Mouse (Mus musculus): Measurements from ENCODE around the gene Rabif. TPM values are rescaled to one million over a fixed set of nuclear protein-coding genes. Genes with fewer than 3 reads are reported as not detected.
"Not testable (repeated sequence)": the region's sequence is repeated elsewhere in the genome, so short reads cannot be mapped to it uniquely, and the experiment has no call there.

Gene Rabif
- polyA plus RNA-seq, 1 experiment from 2014 or later: 54.9 TPM

- Histone ChIP-seq H3K4me3 (replicated peaks) (no peak overlapping the region), H3K27me3 (no peaks in the 10 kb centered on the region), H3K4me2 (replicated peaks) (no peak overlapping the region), H3K4me1 (replicated peaks) (no peaks in the 10 kb centered on the region), H3K9ac (replicated peaks) (no peak overlapping the region), H3K27ac (no peak overlapping the region), H3K36me3 (no peaks in the 10 kb centered on the region), H3K9me3 (no peaks in the 10 kb centered on the region)
- 70% methylated on average over 6 of the region's 6 CpGs for WGBS
- 0 out of 2 replicates have a peak, but pooled peaks have one; percentile 63 for ATAC-seq
These were observed 36.2 kb downstream of the Rabif start for GRCm38 (mm10) chr1:134530618-134531017.

- H3K4me2 ChIP-seq (replicated peaks); ATAC-seq; H3K4me3 ChIP-seq (replicated peaks); H3K9ac ChIP-seq (replicated peaks); H3K4me1 ChIP-seq (replicated peaks); H3K9me3 ChIP-seq; H3K27ac ChIP-seq; H3K36me3 ChIP-seq; H3K27me3 ChIP-seq: not testable (repeated sequence)
- WGBS: 96% methylated on average over 10 of the region's 10 CpGs
These were observed 39.3 kb downstream of the Rabif start for GRCm38 (mm10) chr1:134533710-134534109.

DNA sequence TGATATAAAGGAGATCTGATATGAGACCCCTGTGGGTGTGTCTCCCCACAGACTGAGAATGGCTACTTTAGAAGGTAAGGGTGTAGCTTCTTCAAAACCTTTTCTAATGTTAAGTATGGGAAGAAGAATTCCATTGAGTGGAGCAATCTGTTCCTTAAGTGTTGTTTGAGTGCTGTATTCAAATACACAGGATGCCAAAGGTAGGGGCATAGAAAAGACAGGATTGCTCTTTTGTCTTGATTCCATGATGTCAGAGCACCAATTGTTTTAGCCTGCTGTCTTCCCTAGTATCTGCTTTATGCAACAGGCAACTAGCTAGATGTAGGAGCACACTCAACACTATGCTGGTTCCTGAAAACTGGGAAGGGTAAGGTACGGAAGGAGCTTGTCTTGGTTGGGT, 40.6 kb downstream of the Rabif start:
- Histone ChIP-seq H3K9ac (replicated peaks) (no peak overlapping the region), H3K36me3 (no peaks in the 10 kb centered on the region), H3K9me3 (no peaks in the 10 kb centered on the region), H3K4me2 (replicated peaks) (no peak overlapping the region), H3K27ac (no peak overlapping the region), H3K4me3 (replicated peaks) (no peak overlapping the region), H3K27me3 (no peaks in the 10 kb centered on the region), H3K4me1 (replicated peaks) (0 out of 2 replicates have a peak, but pooled peaks cover 5% of the 10 kb centered on the region)
- 97% methylated on average over 1 of the region's 1 CpGs for WGBS
- no peak for ATAC-seq

GRCm38 (mm10) chr1:134535513-134535912, 41.1 kb downstream of the Rabif start:
- H3K4me3 ChIP-seq (replicated peaks): no peak overlapping the region
- H3K27me3 ChIP-seq: no peaks in the 10 kb centered on the region
- H3K9ac ChIP-seq (replicated peaks): no peak overlapping the region
- ATAC-seq: no peak
- no peaks in the 10 kb centered on the region for H3K36me3 ChIP-seq
- 0 out of 2 replicates have a peak, but pooled peaks cover 5% of the 10 kb centered on the region for H3K4me1 ChIP-seq (replicated peaks)
- no peak overlapping the region for H3K27ac ChIP-seq
- H3K4me2 ChIP-seq (replicated peaks): no peak overlapping the region
- WGBS: 75% methylated on average over 3 of the region's 3 CpGs
- H3K9me3 ChIP-seq: no peaks in the 10 kb centered on the region

DNA sequence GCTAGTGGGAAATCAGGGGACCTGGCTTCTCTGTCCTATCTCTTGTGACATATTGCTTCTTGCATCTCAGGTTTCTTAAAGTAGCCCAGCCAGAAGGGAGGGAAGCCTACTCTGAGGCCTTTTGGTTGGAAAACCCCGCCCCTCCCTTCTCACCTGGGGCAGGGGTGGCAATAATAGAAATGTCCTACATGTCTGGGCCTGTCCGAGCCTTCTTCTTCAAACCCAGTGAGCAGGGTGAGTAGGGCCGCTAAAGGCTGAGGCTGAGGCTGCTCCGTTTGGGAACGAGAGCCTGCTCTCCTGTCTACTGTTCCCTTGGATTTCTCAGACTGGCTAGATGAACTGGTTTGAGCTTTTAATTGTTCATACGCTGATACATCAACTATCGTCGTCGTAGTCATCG, 46.2 kb downstream of the Rabif start:
- no peak overlapping the region for H3K4me3 ChIP-seq (replicated peaks)
- H3K4me2 ChIP-seq (replicated peaks): no peak overlapping the region
- H3K9me3 ChIP-seq: peaks cover 11% of the 10 kb centered on the region; the same call in 1 of the 2 replicates
- 0 out of 2 replicates have a peak, but pooled peaks cover 5% of the 10 kb centered on the region for H3K4me1 ChIP-seq (replicated peaks)
- 92% methylated on average over 10 of the region's 10 CpGs for WGBS
- no peak for ATAC-seq
- no peak overlapping the region for H3K9ac ChIP-seq (replicated peaks)
- H3K36me3 ChIP-seq: no peaks in the 10 kb centered on the region
- no peak overlapping the region for H3K27ac ChIP-seq
- H3K27me3 ChIP-seq: no peaks in the 10 kb centered on the region

- Histone ChIP-seq H3K4me3 (replicated peaks) (no peak overlapping the region), H3K4me2 (replicated peaks) (no peak overlapping the region), H3K4me1 (replicated peaks) (no peaks in the 10 kb centered on the region), H3K9me3 (peaks cover 12% of the 10 kb centered on the region; the same call in 1 of the 2 replicates), H3K36me3 (no peaks in the 10 kb centered on the region), H3K27ac (no peak overlapping the region), H3K9ac (replicated peaks) (no peak overlapping the region), H3K27me3 (no peaks in the 10 kb centered on the region)
- WGBS: 70% methylated on average over 4 of the region's 4 CpGs
- ATAC-seq: no peak
These were observed 53.8 kb downstream of the Rabif start for GRCm38 (mm10) chr1:134548231-134548630.

GRCm38 (mm10) chr1:134549632-134550132, 55.2 kb downstream of the Rabif start, which contains the start of gene Mgat4e:
Gene Mgat4e, minus strand, starts transcription at chr1:134549682.
- peaks cover 11% of the 10 kb centered on the region; the same call in 1 of the 2 replicates for H3K9me3 ChIP-seq
- no peak within 1 kb of the TSS for H3K27ac ChIP-seq
- H3K9ac ChIP-seq (replicated peaks): no peak within 1 kb of the TSS
- no peaks in the 10 kb centered on the region for H3K36me3 ChIP-seq
- no peak for ATAC-seq
- no peak within 1 kb of the TSS for H3K4me2 ChIP-seq (replicated peaks)
- no peak within 1 kb of the TSS for H3K4me3 ChIP-seq (replicated peaks)
- no peaks in the 10 kb centered on the region for H3K27me3 ChIP-seq
- no peaks in the 10 kb centered on the region for H3K4me1 ChIP-seq (replicated peaks)
- 70% methylated on average over 7 of the region's 7 CpGs for WGBS

- Histone ChIP-seq H3K9ac (replicated peaks) (no peak overlapping the region), H3K27ac (no peak overlapping the region), H3K4me1 (replicated peaks) (peaks cover 9% of the 10 kb centered on the region; the same call in 1 of the 2 replicates), H3K9me3 (no peaks in the 10 kb centered on the region), H3K4me3 (replicated peaks) (no peak overlapping the region), H3K27me3 (peaks cover 8% of the 10 kb centered on the region), H3K4me2 (replicated peaks) (no peak overlapping the region), H3K36me3 (no peaks in the 10 kb centered on the region)
- WGBS: 89% methylated on average over 3 of the region's 3 CpGs
- no peak for ATAC-seq
These were observed 57.4 kb downstream of the Rabif start for GRCm38 (mm10) chr1:134551869-134552268.

- ATAC-seq: no peak
- Histone ChIP-seq H3K27me3 (peaks cover 8% of the 10 kb centered on the region), H3K27ac (no peak overlapping the region), H3K4me1 (replicated peaks) (peaks cover 13% of the 10 kb centered on the region), H3K4me2 (replicated peaks) (no peak overlapping the region), H3K9ac (replicated peaks) (no peak overlapping the region), H3K9me3 (no peaks in the 10 kb centered on the region), H3K36me3 (no peaks in the 10 kb centered on the region), H3K4me3 (replicated peaks) (no peak overlapping the region)
- WGBS: 71% methylated on average over 3 of the region's 3 CpGs
These were observed 57.9 kb downstream of the Rabif start for GRCm38 (mm10) chr1:134552396-134552795.

- Histone ChIP-seq H3K9me3 (no peaks in the 10 kb centered on the region), H3K27ac (no peak overlapping the region), H3K36me3 (no peaks in the 10 kb centered on the region), H3K4me3 (replicated peaks) (peak overlapping the region; percentile 66), H3K9ac (replicated peaks) (0 out of 2 replicates have a peak overlapping the region, but pooled peaks have one; percentile 2), H3K4me1 (replicated peaks) (peaks cover 20% of the 10 kb centered on the region), H3K4me2 (replicated peaks) (peak overlapping the region; percentile 92), H3K27me3 (peaks cover 8% of the 10 kb centered on the region)
- no peak for ATAC-seq
- 39% methylated on average over 13 of the region's 13 CpGs for WGBS
These were observed 60.9 kb downstream of the Rabif start for GRCm38 (mm10) chr1:134555240-134555870.

GRCm38 (mm10) chr1:134555871-134556670, 61.6 kb downstream of the Rabif start:
- ATAC-seq: peak; percentile 47
- H3K4me3 ChIP-seq (replicated peaks): peak overlapping the region; percentile 66
- H3K9ac ChIP-seq (replicated peaks): peak overlapping the region; percentile 85
- H3K4me1 ChIP-seq (replicated peaks): peaks cover 20% of the 10 kb centered on the region
- WGBS: under 1% methylated on average over 45 of the region's 46 CpGs
- H3K9me3 ChIP-seq: no peaks in the 10 kb centered on the region
- peak overlapping the region; percentile 96 for H3K27ac ChIP-seq
- peak overlapping the region; percentile 92 for H3K4me2 ChIP-seq (replicated peaks)
- H3K27me3 ChIP-seq: peaks cover 8% of the 10 kb centered on the region
- H3K36me3 ChIP-seq: no peaks in the 10 kb centered on the region

- peak overlapping the region; percentile 85 for H3K9ac ChIP-seq (replicated peaks)
- no peaks in the 10 kb centered on the region for H3K9me3 ChIP-seq
- H3K27ac ChIP-seq: peak overlapping the region; percentile 96
- H3K4me2 ChIP-seq (replicated peaks): peak overlapping the region; percentile 92
- peak overlapping the region; percentile 66 for H3K4me3 ChIP-seq (replicated peaks)
- H3K36me3 ChIP-seq: no peaks in the 10 kb centered on the region
- under 1% methylated on average over 35 of the region's 35 CpGs for WGBS
- H3K27me3 ChIP-seq: peaks cover 8% of the 10 kb centered on the region
- H3K4me1 ChIP-seq (replicated peaks): peaks cover 20% of the 10 kb centered on the region
- peak; percentile 97 for ATAC-seq
These were observed 62.3 kb downstream of the Rabif start for GRCm38 (mm10) chr1:134556671-134557218.
